Mouse (Mus musculus): ENCODE data around the gene Arl15. TPM values are rescaled to one million over a fixed set of nuclear protein-coding genes. Genes with fewer than 3 reads are reported as not detected.
A peak's percentile ranks its signal among the peaks of the same experiment; 100 is the strongest.

Arl15 gene
- polyA plus RNA-seq (2016; fragmentation: Nextera tagmentation; extraction: Ambion mirVana): 4.4 and 5.3 TPM in 2 replicates

- WGBS (ENCODE audit: insufficient replicate concordance): under 1% methylated on average over 49 of the region's 49 CpGs
- Histone ChIP-seq H3K4me1 (peaks cover 37% of the 10 kb centered on the region), H3K27me3 (replicated peaks) (no peaks in the 10 kb centered on the region), H3K9ac (peak within 1 kb of the TSS; percentile 96), H3K4me3 (peak within 1 kb of the TSS; percentile 93), H3K27ac (peak within 1 kb of the TSS; percentile 93), H3K9me3 (replicated peaks) (no peaks in the 10 kb centered on the region), H3K36me3 (no peaks in the 10 kb centered on the region), H3K4me2 (peak within 1 kb of the TSS; percentile 87)
- peak; percentile 95 for ATAC-seq
Observed at GRCm38 (mm10) chr13:113794039-113794704, at the start of gene Arl15. TSS of gene Arl15 (plus strand) at chr13:113794505.

GRCm38 (mm10) chr13:113745301-113745700 is 49.0 kb upstream of the Arl15 start:
- H3K9me3 ChIP-seq (replicated peaks): no peaks in the 10 kb centered on the region
- H3K9ac ChIP-seq: no peak overlapping the region
- 48% methylated on average over 2 of the region's 2 CpGs for WGBS (ENCODE audit: insufficient replicate concordance)
- H3K4me1 ChIP-seq: no peaks in the 10 kb centered on the region
- no peak overlapping the region for H3K27ac ChIP-seq
- H3K27me3 ChIP-seq (replicated peaks): no peaks in the 10 kb centered on the region
- H3K4me2 ChIP-seq: no peak overlapping the region
- H3K4me3 ChIP-seq: no peak overlapping the region
- ATAC-seq: no peak
- no peaks in the 10 kb centered on the region for H3K36me3 ChIP-seq

DNA sequence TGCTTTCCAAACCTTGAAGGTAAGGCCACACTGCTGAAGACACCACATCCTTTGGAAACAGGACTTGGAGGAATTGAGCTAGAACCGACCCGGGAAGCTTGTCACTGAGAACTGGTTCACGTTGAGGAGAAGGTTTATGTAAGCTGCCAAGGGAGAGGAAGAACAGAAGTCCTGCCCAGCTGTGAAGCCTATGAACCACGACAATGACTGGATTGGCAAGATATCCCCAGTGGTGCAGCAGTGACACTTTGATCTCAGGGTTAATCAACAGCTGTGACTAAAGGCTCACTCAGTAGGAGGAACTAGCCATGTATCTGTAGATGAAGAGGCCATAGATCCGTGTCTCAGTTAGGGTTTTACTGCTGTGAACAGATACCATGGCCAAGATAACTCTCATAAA is 43.5 kb upstream of the Arl15 start:
- 59% methylated on average over 5 of the region's 5 CpGs for WGBS (ENCODE audit: insufficient replicate concordance)
- no peak overlapping the region for H3K9ac ChIP-seq
- no peak overlapping the region for H3K27ac ChIP-seq
- ATAC-seq: no peak
- H3K4me3 ChIP-seq: no peak overlapping the region
- H3K27me3 ChIP-seq (replicated peaks): no peaks in the 10 kb centered on the region
- H3K4me1 ChIP-seq: peaks cover 3% of the 10 kb centered on the region; the same call in 1 of the 2 replicates
- H3K9me3 ChIP-seq (replicated peaks): no peaks in the 10 kb centered on the region
- no peaks in the 10 kb centered on the region for H3K36me3 ChIP-seq
- no peak overlapping the region for H3K4me2 ChIP-seq

- 0 out of 2 replicates have a peak, but pooled peaks cover 3% of the 10 kb centered on the region for H3K27me3 ChIP-seq (replicated peaks)
- H3K4me1 ChIP-seq: peaks cover 8% of the 10 kb centered on the region; the same call in 1 of the 2 replicates
- H3K4me2 ChIP-seq: no peak overlapping the region
- H3K9me3 ChIP-seq (replicated peaks): no peaks in the 10 kb centered on the region
- no peak for ATAC-seq
- no peak overlapping the region for H3K4me3 ChIP-seq
- no peak overlapping the region for H3K27ac ChIP-seq
- H3K36me3 ChIP-seq: no peaks in the 10 kb centered on the region
- WGBS (ENCODE audit: insufficient replicate concordance): 54% methylated on average over 9 of the region's 9 CpGs
- H3K9ac ChIP-seq: no peak overlapping the region
Observed at GRCm38 (mm10) chr13:113754731-113755689, 39.3 kb upstream of the Arl15 start.

GRCm38 (mm10) chr13:113755779-113756178 is 38.5 kb upstream of the Arl15 start:
- Histone ChIP-seq H3K4me1 (peaks cover 8% of the 10 kb centered on the region; the same call in 1 of the 2 replicates), H3K36me3 (no peaks in the 10 kb centered on the region), H3K9ac (no peak overlapping the region), H3K27ac (no peak overlapping the region), H3K9me3 (replicated peaks) (no peaks in the 10 kb centered on the region), H3K4me3 (no peak overlapping the region), H3K4me2 (no peak overlapping the region), H3K27me3 (replicated peaks) (0 out of 2 replicates have a peak, but pooled peaks cover 3% of the 10 kb centered on the region)
- ATAC-seq: no peak
- WGBS (ENCODE audit: insufficient replicate concordance): 36% methylated on average over 6 of the region's 6 CpGs

GRCm38 (mm10) chr13:113761717-113762116 is 32.6 kb upstream of the Arl15 start:
- no peak overlapping the region for H3K4me3 ChIP-seq
- 0 out of 2 replicates have a peak, but pooled peaks cover 5% of the 10 kb centered on the region for H3K4me1 ChIP-seq
- no peak overlapping the region for H3K4me2 ChIP-seq
- H3K27ac ChIP-seq: no peak overlapping the region
- H3K9ac ChIP-seq: no peak overlapping the region
- 79% methylated on average over 11 of the region's 11 CpGs for WGBS (ENCODE audit: insufficient replicate concordance)
- ATAC-seq: no peak
- 0 out of 2 replicates have a peak, but pooled peaks cover 3% of the 10 kb centered on the region for H3K27me3 ChIP-seq (replicated peaks)
- no peaks in the 10 kb centered on the region for H3K9me3 ChIP-seq (replicated peaks)
- no peaks in the 10 kb centered on the region for H3K36me3 ChIP-seq

GRCm38 (mm10) chr13:113762766-113763516 is 31.4 kb upstream of the Arl15 start:
- ATAC-seq: no peak
- Histone ChIP-seq H3K9me3 (replicated peaks) (no peaks in the 10 kb centered on the region), H3K4me1 (0 out of 2 replicates have a peak, but pooled peaks cover 2% of the 10 kb centered on the region), H3K27me3 (replicated peaks) (0 out of 2 replicates have a peak, but pooled peaks cover 3% of the 10 kb centered on the region), H3K27ac (no peak overlapping the region), H3K4me3 (no peak overlapping the region), H3K36me3 (no peaks in the 10 kb centered on the region), H3K9ac (no peak overlapping the region), H3K4me2 (no peak overlapping the region)
- WGBS (ENCODE audit: insufficient replicate concordance): 67% methylated on average over 14 of the region's 14 CpGs

DNA sequence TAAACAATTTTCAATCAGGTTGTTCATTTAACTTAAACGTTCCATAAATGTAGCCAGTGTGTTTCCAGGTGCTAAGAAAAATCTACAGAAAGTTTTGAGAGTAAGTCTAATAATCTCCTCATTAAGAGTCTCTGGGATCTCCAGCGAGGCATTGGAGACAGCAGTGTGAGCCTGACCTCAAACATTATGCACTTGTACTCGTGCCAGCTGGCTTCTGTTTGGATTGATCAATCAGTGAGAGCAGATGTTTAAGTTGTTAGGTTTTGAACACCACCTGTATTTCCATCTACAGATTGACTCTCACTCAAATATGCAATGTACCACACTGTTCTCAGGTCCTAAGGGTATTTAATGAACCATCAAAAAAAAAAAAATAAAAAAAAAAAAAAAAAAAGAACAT is 28.9 kb upstream of the Arl15 start:
- ATAC-seq: no peak
- Histone ChIP-seq H3K9me3 (replicated peaks) (no peaks in the 10 kb centered on the region), H3K4me3 (no peak overlapping the region), H3K4me1 (no peaks in the 10 kb centered on the region), H3K27ac (no peak overlapping the region), H3K36me3 (no peaks in the 10 kb centered on the region), H3K4me2 (no peak overlapping the region), H3K9ac (no peak overlapping the region), H3K27me3 (replicated peaks) (no peaks in the 10 kb centered on the region)
- WGBS (ENCODE audit: insufficient replicate concordance): 48% methylated on average over 3 of the region's 3 CpGs

GRCm38 (mm10) chr13:113769829-113770228 is 24.5 kb upstream of the Arl15 start:
- 74% methylated on average over 3 of the region's 3 CpGs for WGBS (ENCODE audit: insufficient replicate concordance)
- Histone ChIP-seq H3K4me1 (no peaks in the 10 kb centered on the region), H3K27me3 (replicated peaks) (no peaks in the 10 kb centered on the region), H3K27ac (no peak overlapping the region), H3K4me2 (no peak overlapping the region), H3K4me3 (no peak overlapping the region), H3K9ac (no peak overlapping the region), H3K36me3 (no peaks in the 10 kb centered on the region), H3K9me3 (replicated peaks) (no peaks in the 10 kb centered on the region)
- ATAC-seq: no peak

GRCm38 (mm10) chr13:113770340-113770739 is 24.0 kb upstream of the Arl15 start:
- H3K9ac ChIP-seq: no peak overlapping the region
- no peak overlapping the region for H3K4me3 ChIP-seq
- no peaks in the 10 kb centered on the region for H3K36me3 ChIP-seq
- ATAC-seq: no peak
- H3K4me2 ChIP-seq: no peak overlapping the region
- no peaks in the 10 kb centered on the region for H3K4me1 ChIP-seq
- H3K9me3 ChIP-seq (replicated peaks): no peaks in the 10 kb centered on the region
- 77% methylated on average over 5 of the region's 5 CpGs for WGBS (ENCODE audit: insufficient replicate concordance)
- no peak overlapping the region for H3K27ac ChIP-seq
- no peaks in the 10 kb centered on the region for H3K27me3 ChIP-seq (replicated peaks)

GRCm38 (mm10) chr13:113771340-113771739 is 23.0 kb upstream of the Arl15 start:
- WGBS (ENCODE audit: insufficient replicate concordance): 45% methylated on average over 1 of the region's 1 CpGs
- H3K9me3 ChIP-seq (replicated peaks): no peaks in the 10 kb centered on the region
- H3K36me3 ChIP-seq: no peaks in the 10 kb centered on the region
- H3K9ac ChIP-seq: no peak overlapping the region
- ATAC-seq: no peak
- no peak overlapping the region for H3K4me3 ChIP-seq
- H3K27ac ChIP-seq: no peak overlapping the region
- H3K4me1 ChIP-seq: no peaks in the 10 kb centered on the region
- H3K4me2 ChIP-seq: no peak overlapping the region
- H3K27me3 ChIP-seq (replicated peaks): no peaks in the 10 kb centered on the region; the same call in 1 of the 2 replicates
